Mouse (Mus musculus): ENCODE data around the gene Icam2. TPM values are rescaled to one million over a fixed set of nuclear protein-coding genes. Genes with fewer than 3 reads are reported as not detected.
"Not testable (repeated sequence)": the region's sequence is repeated elsewhere in the genome, so short reads cannot be mapped to it uniquely, and the experiment has no call there.

Icam2 gene
- total and polyA plus RNA-seq, 3 experiments = 15.3 to 40.1 (median 26.7) TPM

GRCm38 (mm10) chr11:106344910-106345309 lies 43.0 kb downstream of the Icam2 start:
- no peak for DNase-seq (ENCODE audit: extremely low read depth)
- dilution Hi-C loops (cut with MboI; ENCODE audit: extremely low pct_ligation_motif_present, extremely low pct_unique_long_range_greater_than_20kb, low sequenced_read_pairs) = no loop called here
- in situ Hi-C loops (cut with MboI; ENCODE audit: low pct_ligation_motif_present, low pct_unique_long_range_greater_than_20kb, low sequenced_read_pairs) = no loop called here

GRCm38 (mm10) chr11:106340990-106341520 lies 46.8 kb downstream of the Icam2 start:
- in situ Hi-C loops (cut with MboI; ENCODE audit: low pct_ligation_motif_present, low pct_unique_long_range_greater_than_20kb, low sequenced_read_pairs) (no loop called here), dilution Hi-C loops (cut with MboI; ENCODE audit: extremely low pct_ligation_motif_present, extremely low pct_unique_long_range_greater_than_20kb, low sequenced_read_pairs) (no loop called here)
- no peaks in the 10 kb centered on the region for H3K36me3 ChIP-seq (replicated peaks in 1 of 2; ENCODE audit: control insufficient read depth in 1 of 2, insufficient read depth in 1 of 2, low read length in 1 of 2)
- no peak overlapping the region for H3K9ac ChIP-seq (ENCODE audit: insufficient read depth, low read depth)
- H3K9me3 ChIP-seq (replicated peaks; ENCODE audit: low read length) = peaks cover 10% of the 10 kb centered on the region
- H3K27me3 ChIP-seq (replicated peaks) = peaks cover 76% of the 10 kb centered on the region
- no peak for DNase-seq (ENCODE audit: extremely low read depth)
- peaks cover 2 to 7% of the 10 kb centered on the region in 2 experiments; a peak in 3 of 4 replicates for H3K4me1 ChIP-seq (ENCODE audit: control insufficient read depth in 1 of 2, insufficient read depth in 2 of 2)
- no peaks in the 10 kb centered on the region for H3K79me2 ChIP-seq (replicated peaks; ENCODE audit: control insufficient read depth, extremely low read depth, insufficient read depth, poor library complexity, severe bottlenecking)
- no peak for TF ChIP-seq CHD2 (IDR thresholded peaks at IDR 0.05; ENCODE audit: low read length)
- TF ChIP-seq MEF2A (IDR thresholded peaks at IDR 0.05; ENCODE audit: borderline replicate concordance, low read depth, low read length) = no peak
- TF ChIP-seq CTCF (conservative IDR thresholded peaks at IDR 0.05 in 1 of 2, IDR thresholded peaks at IDR 0.05 in 1 of 2; ENCODE audit: low read depth in 2 of 2, low read length in 2 of 2) = no peak
- no peak for TF ChIP-seq BHLHE40 (IDR thresholded peaks at IDR 0.05; ENCODE audit: low read depth, low read length)
- no peak for TF ChIP-seq MYC (IDR thresholded peaks at IDR 0.05; ENCODE audit: low read depth, low read length)
- TF ChIP-seq SMC3 (IDR thresholded peaks at IDR 0.05; ENCODE audit: low read depth, low read length) = no peak
- TF ChIP-seq POLR2AphosphoS2 (IDR thresholded peaks at IDR 0.05; ENCODE audit: low read depth, low read length) = no peak
- no peak for TF ChIP-seq USF1 (IDR thresholded peaks at IDR 0.05; ENCODE audit: low read depth, low read length)
- TF ChIP-seq HCFC1 (IDR thresholded peaks at IDR 0.05; ENCODE audit: low read depth, low read length) = no peak
- no peak for TF ChIP-seq RCOR1 (conservative IDR thresholded peaks at IDR 0.05; ENCODE audit: low read depth, low read length)
- TF ChIP-seq JUND (conservative IDR thresholded peaks at IDR 0.05; ENCODE audit: low read depth, low read length) = no peak
- no peak for TF ChIP-seq ZNF384 (IDR thresholded peaks at IDR 0.05; ENCODE audit: low read depth, low read length)
- no peak for TF ChIP-seq MXI1 (IDR thresholded peaks at IDR 0.05; ENCODE audit: low read depth, low read length)
- no peak for TF ChIP-seq ZMIZ1 (IDR thresholded peaks at IDR 0.05; ENCODE audit: low read depth, low read length)
- TF ChIP-seq USF2 (conservative IDR thresholded peaks at IDR 0.05; ENCODE audit: low read depth, low read length) = no peak
- TF ChIP-seq CHD1 (IDR thresholded peaks at IDR 0.05; ENCODE audit: low read depth, low read length) = no peak
- no peak for TF ChIP-seq NRF1 (IDR thresholded peaks at IDR 0.05; ENCODE audit: low read depth, low read length)
- no peak for TF ChIP-seq SIN3A (IDR thresholded peaks at IDR 0.05; ENCODE audit: low read length)
- H3K4me3 ChIP-seq (replicated peaks in 1 of 3; ENCODE audit: low read depth in 2 of 3, low read length in 2 of 3, poor library complexity in 1 of 3) = no peak overlapping the region
- no peak overlapping the region for H3K27ac ChIP-seq (ENCODE audit: insufficient read depth, low read depth)
- H3K4me2 ChIP-seq (ENCODE audit: insufficient read depth, low read depth, poor library complexity, severe bottlenecking) = no peak overlapping the region

More at GRCm38 (mm10) chr11:106344910-106345309, 43.0 kb downstream of the Icam2 start:
- Histone ChIP-seq H3K27ac (ENCODE audit: insufficient read depth, low read depth) (no peak overlapping the region), H3K9me3 (replicated peaks; ENCODE audit: low read length) (peaks cover 11% of the 10 kb centered on the region), H3K4me1 (ENCODE audit: control insufficient read depth in 1 of 2, insufficient read depth in 2 of 2) (peaks cover 0 to 5% of the 10 kb centered on the region in 2 experiments; a peak in 2 of 4 replicates), H3K36me3 (replicated peaks in 1 of 2; ENCODE audit: control insufficient read depth in 1 of 2, insufficient read depth in 1 of 2, low read length in 1 of 2) (no peaks in the 10 kb centered on the region), H3K4me2 (ENCODE audit: insufficient read depth, low read depth, poor library complexity, severe bottlenecking) (no peak overlapping the region), H3K4me3 (replicated peaks in 1 of 3; ENCODE audit: low read depth in 2 of 3, low read length in 2 of 3, poor library complexity in 1 of 3) (no peak overlapping the region), H3K9ac (ENCODE audit: insufficient read depth, low read depth) (no peak overlapping the region), H3K27me3 (replicated peaks) (peaks cover 88% of the 10 kb centered on the region), H3K79me2 (replicated peaks; ENCODE audit: control insufficient read depth, extremely low read depth, insufficient read depth, poor library complexity, severe bottlenecking) (no peaks in the 10 kb centered on the region)
- no peak for TF ChIP-seq MYC (IDR thresholded peaks at IDR 0.05; ENCODE audit: low read depth, low read length)
- no peak for TF ChIP-seq MEF2A (IDR thresholded peaks at IDR 0.05; ENCODE audit: borderline replicate concordance, low read depth, low read length)
- no peak for TF ChIP-seq CTCF (conservative IDR thresholded peaks at IDR 0.05 in 1 of 2, IDR thresholded peaks at IDR 0.05 in 1 of 2; ENCODE audit: low read depth in 2 of 2, low read length in 2 of 2)
- TF ChIP-seq NRF1 (IDR thresholded peaks at IDR 0.05; ENCODE audit: low read depth, low read length) = no peak
- TF ChIP-seq ZKSCAN1 (IDR thresholded peaks at IDR 0.05; ENCODE audit: borderline replicate concordance, low read depth, low read length) = no peak
- no peak for TF ChIP-seq HCFC1 (IDR thresholded peaks at IDR 0.05; ENCODE audit: low read depth, low read length)
- TF ChIP-seq CHD1 (IDR thresholded peaks at IDR 0.05; ENCODE audit: low read depth, low read length) = no peak
- TF ChIP-seq RCOR1 (conservative IDR thresholded peaks at IDR 0.05; ENCODE audit: low read depth, low read length) = no peak
- no peak for TF ChIP-seq BHLHE40 (IDR thresholded peaks at IDR 0.05; ENCODE audit: low read depth, low read length)
- TF ChIP-seq CHD2 (IDR thresholded peaks at IDR 0.05; ENCODE audit: low read length) = no peak
- no peak for TF ChIP-seq EP300 (IDR thresholded peaks at IDR 0.05; ENCODE audit: low read length)
- no peak for TF ChIP-seq NELFE (IDR thresholded peaks at IDR 0.05; ENCODE audit: low read depth, low read length)

- H3K9me3 ChIP-seq (replicated peaks; ENCODE audit: low read length); H3K36me3 ChIP-seq (replicated peaks in 1 of 2; ENCODE audit: control insufficient read depth in 1 of 2, insufficient read depth in 1 of 2, low read length in 1 of 2); dilution Hi-C loops (cut with MboI; ENCODE audit: extremely low pct_ligation_motif_present, extremely low pct_unique_long_range_greater_than_20kb, low sequenced_read_pairs); H3K27ac ChIP-seq (ENCODE audit: insufficient read depth, low read depth); H3K79me2 ChIP-seq (replicated peaks; ENCODE audit: control insufficient read depth, extremely low read depth, insufficient read depth, poor library complexity, severe bottlenecking); in situ Hi-C loops (cut with MboI; ENCODE audit: low pct_ligation_motif_present, low pct_unique_long_range_greater_than_20kb, low sequenced_read_pairs); DNase-seq (ENCODE audit: extremely low read depth); H3K4me3 ChIP-seq (replicated peaks in 1 of 3; ENCODE audit: low read depth in 2 of 3, low read length in 2 of 3, poor library complexity in 1 of 3); H3K9ac ChIP-seq (ENCODE audit: insufficient read depth, low read depth); H3K4me1 ChIP-seq (ENCODE audit: control insufficient read depth in 1 of 2, insufficient read depth in 2 of 2); H3K4me2 ChIP-seq (ENCODE audit: insufficient read depth, low read depth, poor library complexity, severe bottlenecking): not testable (repeated sequence)
- peaks cover 61% of the 10 kb centered on the region for H3K27me3 ChIP-seq (replicated peaks)
Observed at GRCm38 (mm10) chr11:106339323-106339722, 48.6 kb downstream of the Icam2 start.
